Mouse (Mus musculus) cerebellum, adult 2 months (tissue): ENCODE results near the gene Slc35e2. TPM values are rescaled to one million over a fixed set of nuclear protein-coding genes. Genes with fewer than 3 reads are reported as not detected.
A peak's percentile ranks its signal among the peaks of the same experiment; 100 is the strongest.
"Not testable (repeated sequence)": the region's sequence is repeated elsewhere in the genome, so short reads cannot be mapped to it uniquely, and the experiment has no call there.

Source experiments
- DNase-seq, 2 experiments: peaks; one replicate each; pipeline ENCODE4 v3.0.0; 2021
- H3K27ac ChIP-seq: fragments of 200-500 bp; 2 replicates; pipeline ENCODE4 v1.5.1; 2012; ENCODE audit warnings: low read length, control low read depth, inconsistent platforms; ENCODE audit not compliant: insufficient read depth
- H3K27me3 ChIP-seq: fragments of 200-500 bp; 2 replicates; pipeline ENCODE4 v1.6.1; 2012; ENCODE audit warnings: inconsistent platforms, mild to moderate bottlenecking, low read length, moderate library complexity; ENCODE audit not compliant: control insufficient read depth, insufficient read depth
- H3K4me1 ChIP-seq: fragments of 200-500 bp; 2 replicates; pipeline ENCODE4 v1.6.1; 2011; ENCODE audit warnings: low read length; ENCODE audit not compliant: control insufficient read depth, insufficient read depth
- H3K4me3 ChIP-seq: fragments of 200-500 bp; replicated peaks from 2 replicates; pipeline ENCODE3; 2011; ENCODE audit warnings: mild to moderate bottlenecking, low read depth, low read length, control low read depth; ENCODE audit not compliant: insufficient read depth
- CTCF ChIP-seq: fragments of 200-500 bp; IDR thresholded peaks from 2 replicates; pipeline ENCODE4 v1.5.1; 2011; ENCODE audit warnings: low read depth, mild to moderate bottlenecking, control low read depth, low read length, moderate library complexity, borderline replicate concordance; ENCODE audit not compliant: insufficient read depth
- POLR2A ChIP-seq: fragments of 200-500 bp; IDR thresholded peaks from 2 replicates; pipeline ENCODE4 v1.6.1; 2011; ENCODE audit warnings: low read length, control low read depth, borderline replicate concordance; ENCODE audit not compliant: insufficient read depth
- WGBS: fragments of 180-500 bp; shearing (Covaris S2); methylation state at CpG from one replicate; pipeline ENCODE4 v1.1.7; 2018; 5-methylcytosine and 5-hydroxymethylcytosine counted together
- polyA plus RNA-seq: library from polyadenylated mRNA; depleted of rRNA; stranded (reverse); fragments of >200 nt; gene quantifications from 2 replicates; pipeline ENCODE4 v1.2.3, GENCODE M21; 2012

The Slc35e2 gene
- polyA plus RNA-seq, 1 experiment: 20.5 TPM

DNA sequence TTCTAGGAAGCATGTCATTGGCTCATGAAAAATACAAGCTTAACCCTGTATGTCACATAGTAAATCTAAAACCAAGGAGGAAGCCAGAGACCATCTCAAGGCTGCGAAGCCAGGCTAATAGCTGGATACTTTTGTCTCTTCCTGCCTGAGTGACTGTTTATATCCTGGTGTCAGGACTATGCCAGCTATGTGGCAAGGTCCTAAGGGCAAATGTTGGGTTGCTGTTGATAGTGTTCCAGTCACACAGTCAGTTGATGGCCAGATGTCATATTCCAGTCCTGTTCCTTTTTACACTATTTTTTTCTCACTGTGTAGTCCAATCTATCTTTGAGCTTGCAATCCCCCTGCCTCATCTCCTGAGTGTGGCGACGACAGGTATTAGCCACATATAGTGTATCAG lies 12.0 kb downstream of the Slc35e2 start:
- no peaks in the 10 kb centered on the region for H3K27me3 ChIP-seq
- no peak overlapping the region for H3K4me3 ChIP-seq
- WGBS: 95% methylated on average over 3 of the region's 3 CpGs
- H3K27ac ChIP-seq: no peak overlapping the region
- TF ChIP-seq CTCF (no peak), POLR2A (no peak)
- H3K4me1 ChIP-seq: no peaks in the 10 kb centered on the region
- DNase-seq: no peak

DNA sequence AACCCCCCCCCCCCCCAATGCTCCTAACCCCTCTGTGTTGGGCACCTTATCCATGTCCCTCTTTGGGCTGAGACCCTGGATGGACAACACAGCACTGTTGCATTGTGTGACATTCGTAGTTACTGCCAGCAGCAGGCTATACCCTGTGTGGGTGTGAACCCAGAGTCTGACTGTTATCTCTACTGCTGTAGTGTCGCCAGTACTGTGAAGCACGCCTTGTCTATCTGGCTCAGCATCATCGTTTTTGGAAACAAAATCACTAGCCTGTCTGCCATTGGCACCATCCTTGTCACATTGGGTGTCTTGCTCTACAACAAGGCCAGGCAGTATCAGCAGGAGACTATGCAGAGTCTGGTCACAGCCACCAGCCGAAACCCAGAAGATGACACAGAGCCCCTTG lies 17.1 kb downstream of the Slc35e2 start:
- DNase-seq: no peak
- no peaks in the 10 kb centered on the region for H3K27me3 ChIP-seq
- H3K4me1 ChIP-seq: no peaks in the 10 kb centered on the region
- whole genome bisulfite sequencing: 85% methylated on average over 5 of the region's 5 CpGs
- TF ChIP-seq CTCF: no peak
- TF ChIP-seq POLR2A: no peak
- H3K4me3 ChIP-seq: no peak overlapping the region
- H3K27ac ChIP-seq: no peak overlapping the region

DNA sequence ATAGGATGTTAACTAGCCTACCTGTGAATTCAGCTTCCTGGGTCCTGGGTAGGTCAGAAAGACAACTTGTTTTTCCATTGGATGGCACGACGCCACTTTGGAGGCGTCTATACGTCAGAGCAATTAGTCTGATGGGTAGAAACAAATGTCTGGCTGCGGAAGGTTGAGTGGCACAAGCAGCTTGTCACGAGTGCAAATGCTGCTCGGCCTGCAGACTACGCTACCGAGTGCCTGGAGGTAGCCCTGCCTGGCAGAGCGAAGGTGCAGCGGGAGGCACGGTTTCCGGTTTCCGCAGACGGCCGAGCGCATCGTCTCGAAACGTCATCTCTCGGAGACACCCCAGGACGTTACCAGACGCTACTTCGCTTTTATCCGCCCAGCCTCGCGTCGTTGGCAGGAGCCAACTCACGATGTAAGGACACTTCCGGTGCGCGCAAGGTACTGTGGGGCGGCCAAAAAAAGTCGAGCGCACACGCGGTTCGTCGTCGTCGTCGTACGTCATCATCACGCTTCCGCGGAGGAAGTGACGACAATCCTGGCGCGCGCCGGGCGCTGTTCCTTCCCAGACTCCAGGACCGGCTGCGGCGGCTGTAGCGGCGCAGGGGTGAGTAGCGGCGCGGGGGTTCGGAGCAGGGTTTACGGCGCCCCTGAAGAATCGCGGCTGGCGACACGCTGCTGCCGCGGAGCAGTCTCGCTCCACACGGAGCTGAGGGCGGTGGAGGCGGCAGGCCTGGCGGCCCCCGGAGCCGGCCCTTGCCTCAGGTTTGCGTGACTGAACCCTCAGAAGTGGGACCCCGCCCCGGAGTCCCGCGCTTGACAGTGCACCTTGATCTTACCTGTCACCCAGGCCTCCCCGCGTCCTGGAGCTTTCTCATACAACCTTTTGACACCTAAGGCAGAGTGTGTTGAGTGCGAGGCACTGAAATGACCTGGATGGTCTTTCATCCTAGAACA lies 23.4 kb downstream of the Slc35e2 start, which contains the start of gene Cdk11b:
Cdk11b (plus strand) TSS at position 517 of the 954 bp plus-strand sequence.
- no peaks in the 10 kb centered on the region for H3K27me3 ChIP-seq
- H3K4me3 ChIP-seq: peak within 1 kb of the TSS; percentile 71
- WGBS: under 1% methylated on average over 84 of the region's 84 CpGs
- DNase-seq: peak; percentile 97 to 99
- H3K27ac ChIP-seq: peak within 1 kb of the TSS; percentile 65
- H3K4me1 ChIP-seq: no peaks in the 10 kb centered on the region
- TF ChIP-seq POLR2A (peak; percentile 90; the same call in 1 of the 2 replicates), CTCF (no peak)

DNA sequence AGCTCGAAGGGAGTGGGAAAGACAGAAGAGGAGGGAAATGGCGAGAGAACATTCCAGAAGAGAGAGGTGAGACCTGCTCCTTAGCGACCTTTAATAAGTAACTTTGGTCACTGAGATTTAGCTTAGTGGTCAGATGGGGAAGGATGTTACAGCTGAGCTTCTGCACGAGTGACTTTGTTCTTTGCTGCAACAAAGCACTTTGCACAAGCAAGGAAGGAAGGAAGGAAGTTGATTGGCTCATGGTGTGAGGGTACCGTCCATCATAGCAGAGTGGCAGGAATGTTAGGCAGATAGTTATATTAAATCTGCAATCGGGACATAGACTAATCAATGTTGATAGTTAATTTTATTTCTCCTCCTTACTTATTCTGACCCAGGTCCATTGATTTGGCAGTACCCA lies 29.1 kb downstream of the Slc35e2 start:
- Histone ChIP-seq H3K27me3 (no peaks in the 10 kb centered on the region), H3K4me1 (no peaks in the 10 kb centered on the region; the same call in 1 of the 2 replicates), H3K27ac (no peak overlapping the region), H3K4me3 (no peak overlapping the region)
- 90% methylated on average over 6 of the region's 6 CpGs for WGBS
- DNase-seq: no peak
- TF ChIP-seq CTCF (no peak), POLR2A (no peak)

DNA sequence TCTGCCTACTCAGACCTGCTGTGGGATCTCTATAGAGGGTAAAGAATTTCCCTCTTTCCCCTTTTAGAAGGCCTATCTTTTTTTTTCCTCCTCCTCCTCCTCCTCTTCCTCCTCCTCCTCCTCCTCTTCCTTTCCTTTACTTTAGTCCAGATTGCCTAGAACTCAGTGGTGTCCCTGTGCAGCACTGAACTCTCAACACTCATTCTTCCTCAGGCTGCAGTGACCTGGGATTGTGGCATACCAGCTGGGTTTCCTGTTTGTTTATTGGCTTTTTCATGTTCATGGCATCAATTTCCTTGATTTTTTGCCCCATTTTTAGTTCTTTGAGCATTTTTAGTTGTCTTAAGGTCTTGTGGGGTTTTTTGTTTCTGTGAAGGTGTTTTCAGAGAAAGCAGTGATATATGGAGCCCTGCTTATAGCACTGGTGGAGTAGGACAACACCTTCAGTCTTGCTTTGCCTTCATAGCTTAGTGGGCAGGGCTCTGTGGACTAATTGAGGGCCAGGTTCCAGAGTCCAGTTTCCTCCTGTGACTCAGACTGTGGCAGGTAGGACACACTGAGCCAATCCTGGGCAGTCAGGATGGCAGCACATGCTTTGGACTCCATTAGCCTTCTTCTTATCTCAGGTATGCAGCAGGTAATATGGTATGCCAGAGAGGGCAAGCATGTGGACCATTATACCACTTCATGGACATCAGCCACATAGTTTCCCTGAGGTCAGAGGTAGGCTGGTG lies 34.7 kb downstream of the Slc35e2 start:
- no peak for DNase-seq
- H3K27ac ChIP-seq: no peak overlapping the region
- no peaks in the 10 kb centered on the region for H3K27me3 ChIP-seq
- TF ChIP-seq POLR2A (no peak), CTCF (no peak)
- no peaks in the 10 kb centered on the region; the same call in 1 of the 2 replicates for H3K4me1 ChIP-seq
- H3K4me3 ChIP-seq: no peak overlapping the region

DNA sequence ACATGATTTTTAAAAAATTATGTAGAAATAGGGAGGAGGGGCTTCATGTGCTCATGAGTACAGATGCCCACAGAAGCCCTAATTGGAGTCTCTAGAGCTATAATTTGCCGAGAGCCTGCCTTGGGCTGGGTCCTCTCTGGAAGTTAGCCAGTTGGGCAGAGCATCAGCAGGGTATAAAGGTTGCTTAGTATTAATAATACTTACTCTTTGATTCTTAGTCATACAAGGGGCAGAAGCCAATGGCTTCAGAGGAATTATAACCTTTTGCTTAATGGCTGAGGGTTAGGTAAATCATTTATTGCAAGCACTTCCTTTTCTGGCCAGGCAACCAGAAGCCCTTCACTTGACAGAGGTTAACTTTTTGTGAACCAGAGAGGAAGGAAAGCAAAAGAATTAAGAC lies 42.3 kb downstream of the Slc35e2 start:
- no peak overlapping the region for H3K4me3 ChIP-seq
- no peak for TF ChIP-seq CTCF
- no peak for TF ChIP-seq POLR2A
- H3K4me1 ChIP-seq: no peaks in the 10 kb centered on the region
- H3K27me3 ChIP-seq: no peaks in the 10 kb centered on the region
- H3K27ac ChIP-seq: no peak overlapping the region
- WGBS: 66% methylated on average over 1 of the region's 1 CpGs
- no peak for DNase-seq

DNA sequence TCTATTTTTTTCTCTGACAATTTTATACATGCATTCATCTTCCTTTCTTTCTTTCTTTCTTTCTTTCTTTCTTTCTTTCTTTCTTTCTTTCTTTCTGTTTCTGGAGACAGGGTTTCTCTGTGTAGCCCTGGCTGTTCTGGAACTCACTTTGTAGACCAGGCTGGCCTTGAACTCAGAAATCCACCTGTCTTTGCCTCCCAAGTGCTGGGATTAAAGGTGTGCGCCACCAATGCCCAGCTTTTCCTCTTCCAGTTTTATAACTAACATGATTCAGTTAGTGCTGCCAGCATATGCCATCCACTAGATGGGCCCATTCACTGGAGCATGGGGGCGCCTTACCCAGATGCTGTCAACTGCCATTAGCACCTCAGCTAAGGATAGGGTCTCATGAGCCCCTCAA lies 44.1 kb downstream of the Slc35e2 start, which contains the start of gene Gm10563:
Gm10563 (minus strand) TSS at position 101 of the 400 bp plus-strand sequence.
- not testable (repeated sequence) for H3K27ac ChIP-seq, H3K27me3 ChIP-seq, H3K4me1 ChIP-seq, DNase-seq, H3K4me3 ChIP-seq
- WGBS: 94% methylated on average over 2 of the region's 2 CpGs

DNA sequence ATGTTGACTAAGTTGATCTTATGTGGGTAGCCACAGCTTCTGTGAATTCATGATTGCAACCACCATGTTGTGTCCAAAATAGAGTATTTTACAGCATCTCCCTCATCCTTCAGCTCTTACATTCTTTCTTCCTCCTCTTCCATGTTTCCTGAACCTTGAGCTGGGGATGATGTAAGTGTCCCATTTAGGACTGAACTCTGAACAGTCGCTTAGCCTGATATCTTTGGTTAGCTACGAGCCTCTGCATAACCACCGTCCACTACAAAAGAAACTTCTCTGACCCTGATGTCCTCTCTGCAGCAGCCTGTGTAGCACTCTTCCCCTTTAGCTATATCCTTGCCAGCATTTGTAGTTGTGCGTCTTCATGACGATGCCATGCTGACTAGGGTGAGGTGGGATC lies 44.5 kb downstream of the Slc35e2 start:
- H3K4me1 ChIP-seq: no peaks in the 10 kb centered on the region
- TF ChIP-seq POLR2A (no peak), CTCF (no peak)
- no peak overlapping the region for H3K4me3 ChIP-seq
- H3K27me3 ChIP-seq: no peaks in the 10 kb centered on the region
- H3K27ac ChIP-seq: no peak overlapping the region
- no peak for DNase-seq
- WGBS: 96% methylated on average over 5 of the region's 5 CpGs
